Mouse (Mus musculus) G1E-ER4 (cell line): ENCODE results near the gene BC030867. TPM values are rescaled to one million over a fixed set of nuclear protein-coding genes. Genes with fewer than 3 reads are reported as not detected.

Source experiments
- GATA1 ChIP-seq: IDR thresholded peaks from one replicate; pipeline ENCODE4 v1.8.0; 2012; ENCODE audit warnings: low read length, inconsistent platforms
- polyA plus RNA-seq: library from polyadenylated mRNA; stranded (reverse); fragments of >175 nt; gene quantifications from 2 replicates; pipeline ENCODE4 v1.2.3, GENCODE M21; 2012

BC030867 gene
- polyA plus RNA-seq, 1 experiment, result 4.7 TPM

GRCm38 (mm10) chr11:102310768-102311695 is 62.4 kb downstream of the BC030867 start:
- no peak for TF ChIP-seq GATA1

- no peak for TF ChIP-seq GATA1
These were observed 63.3 kb downstream of the BC030867 start for GRCm38 (mm10) chr11:102311966-102312365.

- TF ChIP-seq GATA1, result no peak
These were observed 63.9 kb downstream of the BC030867 start for GRCm38 (mm10) chr11:102312586-102312985.

- no peak for TF ChIP-seq GATA1
These were observed 65.6 kb downstream of the BC030867 start for GRCm38 (mm10) chr11:102314321-102314720.

Other genes with a start within 250 kb of the BC030867 start
- gene Mpp3, start 220.4 kb upstream of the BC030867 start, polyA plus RNA-seq, result not detected in 2 replicates
- gene Cd300lg, start 207.4 kb upstream of the BC030867 start, polyA plus RNA-seq, result not detected in 2 replicates
- 17.3 and 17.7 TPM in 2 replicates for gene Mpp2, start 160.4 kb upstream of the BC030867 start, polyA plus RNA-seq
- not detected in 2 replicates for gene Ppy, start 147.6 kb upstream of the BC030867 start, polyA plus RNA-seq
- gene Pyy, start 141.1 kb upstream of the BC030867 start, polyA plus RNA-seq, result not detected in 2 replicates
- not detected in 2 replicates for gene Nags, start 103.4 kb upstream of the BC030867 start, polyA plus RNA-seq
- gene Tmem101, start 92.5 kb upstream of the BC030867 start, polyA plus RNA-seq, result 13.0 and 14.8 TPM in 2 replicates
- gene Lsm12, start 63.6 kb upstream of the BC030867 start, polyA plus RNA-seq, result 106 and 164 TPM in 2 replicates
- 21.2 and 21.5 TPM in 2 replicates for gene G6pc3, start 59.3 kb upstream of the BC030867 start, polyA plus RNA-seq
- 34.9 and 38.8 TPM in 2 replicates for gene Hdac5, start 18.7 kb upstream of the BC030867 start, polyA plus RNA-seq
- not detected in 2 replicates for gene Asb16, start 19.9 kb downstream of the BC030867 start, polyA plus RNA-seq
- 35.4 and 44.5 TPM in 2 replicates for gene Tmub2, start 36.0 kb downstream of the BC030867 start, polyA plus RNA-seq
- 67.5 and 84.9 TPM in 2 replicates for gene Atxn7l3, start 47.7 kb downstream of the BC030867 start, polyA plus RNA-seq
- gene Ubtf, start 70.9 kb downstream of the BC030867 start, polyA plus RNA-seq, result 180 and 263 TPM in 2 replicates
- 7.0 and 10.8 TPM in 2 replicates for gene Slc4a1, start 117.3 kb downstream of the BC030867 start, polyA plus RNA-seq
- not detected in 2 replicates for gene Rundc3a, start 144.5 kb downstream of the BC030867 start, polyA plus RNA-seq
- gene Slc25a39, start 159.1 kb downstream of the BC030867 start, polyA plus RNA-seq, result 260 and 309 TPM in 2 replicates
- gene Grn, start 181.4 kb downstream of the BC030867 start, polyA plus RNA-seq, result 13.2 and 18.9 TPM in 2 replicates
- 0.23 and 0.30 TPM in 2 replicates for gene Fam171a2, start 198.8 kb downstream of the BC030867 start, polyA plus RNA-seq
- gene Itga2b, start 221.2 kb downstream of the BC030867 start, polyA plus RNA-seq, result 18.0 and 29.0 TPM in 2 replicates